Mouse (Mus musculus): ENCODE measurements at regions not wholly inside any gene's neighbourhood (a gene's known extent, or its start where the extent isn't known, plus 50 kb on each side); places are given as distances from the start of the nearest gene placed in this dataset.

GRCm38 (mm10) chr7:51722420-51722819, 100.6 kb downstream of the Slc17a6 start:
- intact Hi-C loops (cut with DNase I), result no loop called here

DNA sequence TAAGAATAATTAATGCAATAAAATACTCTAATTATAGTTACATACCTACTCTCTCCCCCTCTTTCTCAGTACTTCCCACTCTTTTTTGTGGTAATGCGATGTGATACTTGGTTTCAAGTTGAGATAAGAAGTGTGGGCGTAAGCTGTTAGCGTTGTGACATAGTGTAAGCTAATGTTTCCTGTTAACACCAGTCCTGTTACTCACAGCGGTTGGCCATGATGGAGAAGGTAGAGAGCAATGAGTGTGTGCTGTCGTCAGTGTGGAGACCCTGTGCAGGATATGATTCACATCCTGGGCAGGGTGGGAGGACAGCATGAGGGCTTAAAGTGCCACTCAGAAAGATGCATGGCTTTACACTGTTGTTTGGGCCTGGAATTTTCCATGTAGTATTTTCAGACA, 102.1 kb downstream of the Slc17a6 start:
- intact Hi-C loops (cut with DNase I), result no loop called here

- intact Hi-C loops (cut with DNase I), result loop anchor here (10.0 kb wide), 1 partner anchor 229 kb away; no protein-coding TSS in a partner anchor
These were observed 114.5 kb downstream of the Slc17a6 start for GRCm38 (mm10) chr7:51736285-51736684.

DNA sequence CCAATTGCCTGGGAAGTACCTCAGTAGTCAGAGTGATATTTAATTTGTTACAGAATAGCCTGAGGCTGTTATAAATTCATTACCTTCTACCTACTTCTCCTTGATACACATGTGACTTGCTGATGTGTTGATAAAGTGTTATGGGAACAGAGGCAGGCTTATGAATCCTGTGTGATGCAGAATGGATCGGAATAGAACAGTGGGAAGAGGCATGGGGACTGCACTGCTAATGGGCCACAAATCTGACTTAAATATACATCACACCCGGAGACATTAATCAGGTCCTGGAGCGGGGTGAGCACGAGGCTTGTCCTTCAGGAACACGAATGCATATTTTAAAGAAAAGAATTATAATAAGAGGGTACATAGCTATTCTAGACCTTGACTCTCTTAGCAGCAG, 117.8 kb downstream of the Slc17a6 start:
- intact Hi-C loops (cut with DNase I), result loop anchor here (10.0 kb wide), 1 partner anchor 225 kb away; no protein-coding TSS in a partner anchor

DNA sequence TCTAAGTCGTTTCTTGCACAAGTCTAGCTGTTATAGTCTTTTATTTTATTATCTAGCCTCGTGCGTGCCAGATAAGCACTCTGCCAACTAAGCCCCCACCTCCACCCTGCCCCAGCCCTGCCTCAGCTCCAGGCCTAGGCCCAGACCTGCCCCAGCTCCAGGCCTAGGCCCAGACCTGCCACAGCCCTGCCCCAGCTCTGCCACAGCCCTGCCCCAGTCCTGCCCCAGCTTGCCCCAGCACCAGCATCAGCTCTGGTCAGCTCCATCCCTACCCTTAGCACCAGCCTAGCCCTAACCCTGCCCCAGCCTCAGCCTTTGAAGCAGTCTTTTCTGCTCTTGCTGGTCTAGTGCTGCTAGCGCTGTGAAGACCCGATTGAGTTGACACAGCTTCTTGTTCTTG, 119.1 kb downstream of the Slc17a6 start:
- intact Hi-C loops (cut with DNase I), result no loop called here

DNA sequence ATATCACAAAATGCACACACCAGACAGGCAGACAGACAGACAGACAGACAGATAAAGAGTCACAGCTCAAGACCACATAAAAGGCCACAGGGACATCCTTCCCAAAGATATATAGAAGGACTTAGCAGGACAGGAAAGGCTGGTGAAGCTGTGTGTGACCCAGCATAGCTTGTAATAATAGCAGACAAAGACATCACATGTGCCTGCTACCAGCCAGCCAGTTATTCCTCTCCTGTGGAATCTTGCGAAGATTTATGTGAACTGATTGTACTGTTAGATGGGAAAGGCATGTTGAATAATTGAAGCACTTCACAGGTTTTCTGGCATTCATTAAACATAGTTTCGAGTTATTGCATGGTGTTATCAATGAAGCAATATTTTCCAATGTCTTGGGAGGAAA, 119.1 kb upstream of the Gas2 start:
- intact Hi-C loops (cut with DNase I), result no loop called here

- intact Hi-C loops (cut with DNase I), result no loop called here
These were observed 116.2 kb upstream of the Gas2 start for GRCm38 (mm10) chr7:51745598-51745997.

DNA sequence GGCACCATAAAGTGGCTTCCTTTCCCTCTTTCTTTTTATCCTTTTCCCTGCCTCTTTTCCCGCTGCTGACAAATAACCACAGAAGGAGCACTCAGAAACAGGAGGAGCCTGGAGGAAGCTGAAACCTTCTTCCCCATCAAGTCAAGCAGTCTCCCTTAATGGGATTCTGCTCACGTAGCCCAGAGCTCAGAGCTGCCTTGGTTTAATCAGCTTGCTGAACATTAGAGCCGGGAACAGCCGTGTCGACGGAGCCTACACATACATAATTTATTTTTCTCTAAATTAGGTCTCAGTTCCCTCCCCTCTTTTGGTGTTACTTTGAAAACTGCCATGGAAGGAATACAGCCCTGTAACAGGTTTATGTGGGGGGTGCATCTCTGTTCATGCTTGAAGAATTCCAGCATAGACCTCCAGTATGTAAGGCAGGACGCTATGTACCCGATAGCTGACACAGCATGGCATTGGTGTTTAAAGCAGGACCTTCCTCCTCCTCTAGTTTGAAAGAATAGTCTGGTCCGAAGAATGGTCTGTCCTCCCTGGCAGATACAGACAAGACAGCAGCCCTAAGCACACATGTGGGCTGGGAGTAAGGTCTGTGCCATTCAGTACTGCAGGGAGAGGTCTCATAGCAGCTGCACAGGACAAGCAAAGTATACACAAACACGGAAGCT, 113.0 kb upstream of the Gas2 start:
- intact Hi-C loops (cut with DNase I), result no loop called here

- intact Hi-C loops (cut with DNase I), result no loop called here
These were observed 112.3 kb upstream of the Gas2 start for GRCm38 (mm10) chr7:51749304-51750129.

DNA sequence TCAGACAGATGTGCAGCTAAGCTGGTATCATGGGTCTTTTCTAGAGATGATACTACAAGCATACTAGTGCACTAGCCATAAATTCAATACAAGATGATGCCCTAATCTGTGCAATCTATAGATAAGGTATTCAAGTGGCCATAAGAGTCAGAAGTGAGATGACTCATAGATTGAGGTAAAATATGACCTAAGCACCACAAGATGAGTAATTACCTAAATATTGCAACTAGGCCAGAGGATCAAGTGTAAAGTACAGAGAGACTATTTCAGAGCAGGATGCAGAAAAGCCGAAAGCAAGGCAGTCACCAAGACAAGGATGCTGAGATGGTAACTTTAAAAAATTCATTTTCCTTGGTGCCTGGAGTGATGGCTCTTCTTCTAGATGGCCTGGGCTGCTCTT, 111.5 kb upstream of the Gas2 start:
- intact Hi-C loops (cut with DNase I), result no loop called here

- intact Hi-C loops (cut with DNase I), result no loop called here
These were observed 108.8 kb upstream of the Gas2 start for GRCm38 (mm10) chr7:51753062-51753461.

DNA sequence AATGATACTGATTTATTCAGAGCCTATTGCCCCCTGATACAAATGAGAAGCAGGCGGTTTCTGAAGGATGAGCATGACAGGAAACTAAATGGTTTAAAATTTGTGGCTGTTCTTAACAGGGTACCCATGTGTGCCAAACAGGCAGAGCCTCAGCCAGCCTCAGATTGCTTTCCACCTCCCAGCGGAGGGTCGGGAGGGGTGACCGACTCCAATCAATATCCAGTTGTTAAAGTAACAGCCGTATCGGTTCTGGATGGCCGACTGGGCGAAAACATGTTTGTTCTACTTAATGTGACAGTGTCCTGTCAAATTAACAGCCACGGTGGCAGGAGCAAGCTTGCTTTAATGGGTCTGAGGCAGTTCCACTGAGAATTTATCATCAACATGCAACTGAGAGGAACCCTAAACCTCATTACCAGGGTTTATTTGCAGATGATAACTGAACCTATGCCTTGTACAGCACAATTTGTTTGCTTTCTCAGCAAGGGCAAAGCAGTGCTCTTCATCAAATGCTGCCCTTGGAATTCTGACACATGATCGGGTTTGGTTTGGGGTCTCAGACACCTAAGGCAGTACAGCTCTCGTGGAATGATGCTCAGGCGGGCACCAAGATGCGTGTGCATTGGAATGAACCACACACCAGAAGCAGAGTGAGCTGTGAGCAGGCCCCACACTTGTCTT, 107.5 kb upstream of the Gas2 start:
- intact Hi-C loops (cut with DNase I), result no loop called here

DNA sequence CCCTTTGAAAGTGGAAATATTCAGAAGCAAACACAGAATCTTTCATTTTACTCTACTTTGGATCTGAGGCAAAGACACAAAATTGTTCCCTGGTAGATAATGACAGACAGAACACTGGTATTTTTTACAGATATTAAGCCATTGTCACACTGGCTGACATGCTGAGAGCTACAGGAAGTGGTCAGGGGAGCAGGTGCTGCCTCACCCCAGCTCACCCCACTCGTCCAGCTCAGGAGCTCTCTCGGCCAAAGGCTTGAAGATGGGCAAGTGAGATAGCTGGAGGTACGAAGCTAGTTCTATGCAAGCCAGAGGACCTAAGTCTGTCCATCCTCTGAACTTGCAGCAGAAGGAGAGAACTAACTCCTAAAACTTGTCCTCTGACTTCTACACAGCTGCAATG, 105.6 kb upstream of the Gas2 start:
- intact Hi-C loops (cut with DNase I), result no loop called here

DNA sequence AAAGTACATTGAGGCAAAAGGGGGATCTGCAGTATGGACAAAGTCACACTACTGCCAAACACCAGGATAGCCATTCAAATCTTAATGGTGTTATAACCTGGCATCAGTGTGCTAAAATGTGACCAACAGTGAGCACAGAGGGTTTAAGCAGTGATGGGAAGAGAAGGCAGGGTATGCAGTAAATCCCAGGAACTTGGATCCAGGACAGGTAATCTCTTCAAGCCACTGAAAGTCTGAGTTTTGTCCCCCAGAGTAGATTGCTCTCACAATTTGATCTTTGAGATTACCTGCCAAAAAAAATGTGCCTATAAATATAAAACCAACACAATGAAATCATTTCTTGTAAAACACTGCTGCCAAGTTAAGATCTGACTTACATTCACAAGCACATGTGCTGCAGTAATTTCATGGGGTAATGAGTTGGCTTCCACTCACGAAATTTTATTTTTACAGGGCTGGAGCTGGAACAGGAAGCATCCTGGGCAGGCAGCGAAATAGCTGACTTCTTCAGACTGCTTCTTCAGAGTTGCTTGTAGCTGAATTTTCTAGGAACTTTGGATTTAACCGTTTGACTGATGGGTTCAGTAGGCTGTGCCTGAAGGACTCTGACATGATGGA, 102.2 kb upstream of the Gas2 start:
- intact Hi-C loops (cut with DNase I), result no loop called here

GRCm38 (mm10) chr7:51767066-51767465, 94.7 kb upstream of the Gas2 start:
- intact Hi-C loops (cut with DNase I), result no loop called here

DNA sequence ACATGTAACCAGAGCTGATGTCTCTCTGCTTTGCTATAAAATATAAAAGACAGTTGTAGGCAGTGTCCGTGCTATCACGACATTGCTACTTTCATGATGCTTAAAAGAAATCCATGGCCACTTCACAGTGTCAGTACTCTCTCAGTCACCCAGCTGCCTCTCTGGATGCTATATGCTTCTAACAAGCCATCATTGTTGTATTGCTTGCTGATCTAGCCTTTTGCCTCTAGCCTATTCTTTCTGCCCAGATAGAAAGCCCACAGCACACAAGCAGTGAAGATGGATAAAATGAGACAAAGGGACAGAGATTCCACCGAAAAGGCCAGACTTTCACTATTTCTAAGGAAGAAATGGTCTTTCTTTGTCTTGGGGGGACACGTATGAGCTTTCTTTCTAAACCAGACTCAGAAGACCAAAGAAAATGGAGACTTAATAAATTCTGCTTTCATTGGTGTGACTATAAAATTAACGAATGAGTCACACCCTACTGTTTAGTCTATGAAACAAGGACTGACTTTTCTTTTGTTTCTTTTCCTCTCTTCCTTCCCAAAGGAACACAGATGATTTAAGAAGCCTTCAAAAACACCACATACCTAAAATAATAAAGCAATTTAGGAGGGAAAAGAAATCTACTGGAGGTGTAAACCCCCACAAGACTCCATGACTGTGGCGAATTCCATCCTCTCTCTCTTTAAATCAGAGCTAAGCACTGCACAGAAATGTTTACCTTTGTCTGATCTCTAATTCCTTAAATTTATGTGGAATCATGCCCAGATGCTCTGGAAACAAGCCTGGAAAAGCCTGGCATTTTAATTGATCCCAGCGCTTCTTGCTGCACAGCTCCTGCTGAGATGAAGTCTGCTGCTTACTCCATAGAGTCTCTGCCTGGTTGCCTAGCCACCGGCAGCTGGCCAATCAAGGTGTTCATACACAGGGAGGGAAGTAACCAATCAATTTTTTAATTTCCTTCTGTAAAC, 89.6 kb upstream of the Gas2 start:
- intact Hi-C loops (cut with DNase I), result no loop called here

DNA sequence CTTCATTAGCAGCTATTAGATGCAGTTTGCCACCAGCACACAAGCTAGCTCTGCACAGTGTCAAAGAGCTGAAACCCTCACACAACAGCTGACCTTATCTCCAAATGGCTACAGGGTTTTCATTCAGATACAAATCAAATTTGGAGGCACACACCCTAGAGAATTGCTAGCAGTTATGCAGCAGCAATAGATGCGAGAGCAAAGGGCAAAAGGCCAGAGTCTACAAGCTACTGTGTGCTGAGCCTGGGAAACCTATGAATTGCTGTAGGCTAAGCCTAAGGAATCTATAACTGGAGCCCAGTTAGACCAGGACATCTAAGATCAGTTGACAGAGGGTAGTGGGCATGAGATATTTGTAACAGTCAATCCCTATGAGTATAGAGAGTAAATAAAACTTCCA, 85.8 kb upstream of the Gas2 start:
- intact Hi-C loops (cut with DNase I), result no loop called here

- intact Hi-C loops (cut with DNase I), result no loop called here
These were observed 78.6 kb upstream of the Gas2 start for GRCm38 (mm10) chr7:51783070-51783776.

DNA sequence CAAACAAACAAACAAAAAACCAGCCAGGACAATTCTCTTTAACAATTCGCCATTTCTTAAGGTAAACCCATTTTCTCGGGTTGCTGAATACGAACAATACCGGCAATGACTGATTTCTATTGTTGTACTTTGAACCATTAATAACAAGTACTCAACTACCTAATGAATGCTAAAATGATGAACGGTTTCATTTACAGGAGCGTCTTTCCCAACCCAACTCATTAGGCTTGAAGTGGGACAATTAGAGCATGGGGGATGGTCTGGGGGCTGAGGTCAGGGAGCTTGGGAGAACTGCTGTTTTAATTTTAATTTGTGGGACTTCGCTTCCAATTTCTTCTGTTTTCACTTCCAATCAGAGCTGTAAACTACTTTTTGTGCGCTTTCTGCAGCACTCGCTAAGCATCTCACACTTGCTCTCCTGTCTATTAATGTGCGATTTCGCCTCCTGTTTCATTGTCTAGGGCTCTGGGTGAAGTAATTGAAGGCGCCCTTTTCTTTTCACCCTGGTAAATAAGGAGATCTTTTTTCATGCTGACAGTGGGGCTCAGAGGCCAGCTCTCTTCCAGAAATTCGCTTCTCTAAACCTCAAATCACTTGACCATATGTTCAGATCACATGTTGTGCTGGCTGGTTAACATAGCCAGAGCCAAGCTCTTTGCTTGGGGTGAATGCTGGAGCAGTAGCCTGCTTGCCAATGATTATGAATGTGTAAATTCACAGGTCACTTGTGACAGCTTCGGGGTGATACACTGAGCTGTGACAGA, 77.7 kb upstream of the Gas2 start:
- intact Hi-C loops (cut with DNase I), result no loop called here

Data from adrenal gland (tissue).